Mouse (Mus musculus) olfactory bulb, adult 2 months (tissue): ENCODE measurements around the gene Ubxn1. TPM values are rescaled to one million over a fixed set of nuclear protein-coding genes. Genes with fewer than 3 reads are reported as not detected.
"Not testable (repeated sequence)": the region's sequence is repeated elsewhere in the genome, so short reads cannot be mapped to it uniquely, and the experiment has no call there.

Source experiments
- H3K27ac ChIP-seq: fragments of 200-500 bp; 2 replicates; pipeline ENCODE4 v1.5.1; 2012; ENCODE audit warnings: low read depth, low read length; ENCODE audit not compliant: insufficient read depth
- H3K4me1 ChIP-seq: fragments of 200-500 bp; 2 replicates; pipeline ENCODE4 v1.6.1; 2012; ENCODE audit warnings: low read length; ENCODE audit not compliant: control insufficient read depth, insufficient read depth
- H3K4me3 ChIP-seq: fragments of 200-500 bp; 2 replicates; pipeline ENCODE4 v1.5.1; 2012; ENCODE audit warnings: mild to moderate bottlenecking, low read depth, low read length, moderate library complexity; ENCODE audit not compliant: insufficient read depth
- CTCF ChIP-seq: fragments of 200-500 bp; IDR thresholded peaks from 2 replicates; pipeline ENCODE4 v1.5.1; 2012; ENCODE audit warnings: low read depth, mild to moderate bottlenecking, low read length, moderate library complexity; ENCODE audit not compliant: insufficient read depth
- POLR2A ChIP-seq: fragments of 200-500 bp; IDR thresholded peaks from 2 replicates; pipeline ENCODE4 v1.6.1; 2012; ENCODE audit warnings: mild to moderate bottlenecking, low read depth, low read length, moderate library complexity; ENCODE audit not compliant: insufficient read depth
- WGBS: fragments of 180-500 bp; shearing (Covaris S2); methylation state at CpG from one replicate; pipeline ENCODE4 v1.1.7; 2018; 5-methylcytosine and 5-hydroxymethylcytosine counted together
- polyA plus RNA-seq: library from polyadenylated mRNA; stranded (reverse); fragments of >200 nt; gene quantifications from 2 replicates; pipeline ENCODE4 v1.2.4, GENCODE M21; 2012; ENCODE audit warnings: low replicate concordance; ENCODE audit not compliant: missing spikeins, insufficient read depth, insufficient read length

Ubxn1 gene
- polyA plus RNA-seq, 1 experiment: 403 TPM

GRCm38 (mm10) chr19:8851639-8852038 is 19.7 kb upstream of the Ubxn1 start:
- Histone ChIP-seq H3K4me1 (peaks cover 11% of the 10 kb centered on the region), H3K4me3 (no peak overlapping the region), H3K27ac (no peak overlapping the region)
- WGBS: 63% methylated on average over 7 of the region's 7 CpGs
- TF ChIP-seq CTCF: no peak
- no peak for TF ChIP-seq POLR2A

GRCm38 (mm10) chr19:8852236-8852928 is 18.9 kb upstream of the Ubxn1 start:
- WGBS: 59% methylated on average over 10 of the region's 10 CpGs
- no peak overlapping the region for H3K27ac ChIP-seq
- no peak overlapping the region for H3K4me3 ChIP-seq

GRCm38 (mm10) chr19:8853117-8853516 is 18.2 kb upstream of the Ubxn1 start:
- H3K27ac ChIP-seq: no peak overlapping the region
- peaks cover 11% of the 10 kb centered on the region for H3K4me1 ChIP-seq
- 80% methylated on average over 3 of the region's 3 CpGs for WGBS
- no peak for TF ChIP-seq POLR2A
- TF ChIP-seq CTCF: no peak
- no peak overlapping the region for H3K4me3 ChIP-seq

More at GRCm38 (mm10) chr19:8852236-8852928, 18.9 kb upstream of the Ubxn1 start:
- no peak for TF ChIP-seq POLR2A
- peaks cover 11% of the 10 kb centered on the region for H3K4me1 ChIP-seq

- TF ChIP-seq CTCF (no peak), POLR2A (no peak)
- WGBS: 39% methylated on average over 4 of the region's 4 CpGs
- H3K4me3 ChIP-seq: no peak overlapping the region
- H3K27ac ChIP-seq: no peak overlapping the region
- H3K4me1 ChIP-seq: no peaks in the 10 kb centered on the region
Observed at GRCm38 (mm10) chr19:8857689-8858088, 13.6 kb upstream of the Ubxn1 start.

- TF ChIP-seq POLR2A: no peak
- no peak for TF ChIP-seq CTCF
- 28% methylated on average over 1 of the region's 1 CpGs for WGBS
- H3K4me3 ChIP-seq: no peak overlapping the region
Observed at GRCm38 (mm10) chr19:8859018-8859417, 12.3 kb upstream of the Ubxn1 start.

GRCm38 (mm10) chr19:8864265-8864664 is 7.0 kb upstream of the Ubxn1 start:
- no peak for TF ChIP-seq POLR2A
- no peak for TF ChIP-seq CTCF
- WGBS: 71% methylated on average over 6 of the region's 6 CpGs
- H3K4me3 ChIP-seq: no peak overlapping the region
- H3K27ac ChIP-seq: no peak overlapping the region
- H3K4me1 ChIP-seq: no peaks in the 10 kb centered on the region

More at GRCm38 (mm10) chr19:8859018-8859417, 12.3 kb upstream of the Ubxn1 start:
- H3K27ac ChIP-seq: no peak overlapping the region
- no peaks in the 10 kb centered on the region for H3K4me1 ChIP-seq

GRCm38 (mm10) chr19:8870381-8870780 is 915 bp upstream of the Ubxn1 start:
- H3K4me3 ChIP-seq, H3K27ac ChIP-seq, H3K4me1 ChIP-seq: not testable (repeated sequence)
- WGBS: 72% methylated on average over 3 of the region's 3 CpGs

- Histone ChIP-seq H3K4me1 (peaks cover 4% of the 10 kb centered on the region), H3K27ac (0 out of 2 replicates have a peak overlapping the region, but pooled peaks have one; percentile 41), H3K4me3 (peak overlapping the region; percentile 96)
- TF ChIP-seq CTCF: no peak
- TF ChIP-seq POLR2A: no peak
- 38% methylated on average over 9 of the region's 9 CpGs for WGBS
Observed at GRCm38 (mm10) chr19:8870838-8871237, 458 bp upstream of the Ubxn1 start.

GRCm38 (mm10) chr19:8872266-8872840 is 1.1 kb downstream of the Ubxn1 start:
- 72% methylated on average over 10 of the region's 10 CpGs for WGBS
- no peak overlapping the region for H3K27ac ChIP-seq

More at GRCm38 (mm10) chr19:8872266-8872840, 1.1 kb downstream of the Ubxn1 start:
- TF ChIP-seq CTCF: no peak
- no peak for TF ChIP-seq POLR2A
- peaks cover 4% of the 10 kb centered on the region for H3K4me1 ChIP-seq
- peak overlapping the region; percentile 96 for H3K4me3 ChIP-seq
